ENCODE assay signal across 28 mouse cellular contexts in the genomic region with DNA sequence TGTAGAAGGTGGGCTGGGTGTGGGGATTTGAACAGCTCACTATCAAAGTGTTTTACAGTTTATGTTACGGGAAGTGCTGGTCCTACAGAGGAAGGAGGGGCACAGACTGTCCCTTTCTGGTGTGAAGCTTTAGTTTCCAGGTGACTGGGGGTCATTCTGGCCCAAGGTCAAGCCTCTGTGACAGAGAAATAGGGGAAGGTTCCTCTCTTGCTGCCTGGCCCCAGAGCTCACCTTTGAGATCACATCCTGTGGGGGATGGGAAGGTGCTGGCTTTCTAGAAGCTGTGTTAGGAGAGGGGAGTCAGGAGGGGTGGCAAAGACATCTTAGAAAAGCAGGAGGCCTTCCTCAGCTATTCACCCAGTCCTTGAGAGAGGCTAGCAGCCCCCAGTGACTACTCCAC. TPM values are rescaled to one million over a fixed set of nuclear protein-coding genes. Genes with fewer than 3 reads are reported as not detected.
DNase-seq lines count a peak whose midpoint lies in the region; ATAC-seq and TF ChIP-seq lines count a peak whose summit lies in the region.
"Had no signal": no experiment of that assay in that cellular context is flagged by ENCODE, and none has a peak within 500 bp of the region (broad histone marks: within the 10 kb centered on the region; RNA-seq: fewer than 3 reads in every experiment).

No protein-coding gene starts in this region.

- no peak overlapping the region for H3K4me3 ChIP-seq in forebrain, embryonic 10.5 days
- H3K4me3 ChIP-seq in forebrain, embryonic 14.5 days (ENCODE audit: low read depth, low read length), result no peak overlapping the region
- no peak overlapping the region for H3K4me3 ChIP-seq in layer of hippocampus, adult 2 months
- no peak overlapping the region for H3K4me3 ChIP-seq in intestine, embryonic 16.5 days (ENCODE audit: low read length)
- H3K4me3 ChIP-seq: embryonic facial prominence, embryonic 13.5 days; erythroblast, embryonic 14.5 days; forebrain, embryonic 13.5 days; heart, embryonic 10.5 days; hindbrain, embryonic 12.5 days; limb, embryonic 13.5 days; megakaryocyte, embryonic 14.5 days; midbrain, embryonic 15.5 days; neural tube, embryonic 13.5 days had no signal

- no peaks in the 10 kb centered on the region for H3K9me3 ChIP-seq in forebrain, embryonic 10.5 days
- H3K9me3 ChIP-seq in forebrain, embryonic 14.5 days (replicated peaks; ENCODE audit: control insufficient read depth, low read length), result no peaks in the 10 kb centered on the region
- no peaks in the 10 kb centered on the region for H3K9me3 ChIP-seq in intestine, embryonic 16.5 days (ENCODE audit: control insufficient read depth, low read length)
- H3K9me3 ChIP-seq: embryonic facial prominence, embryonic 13.5 days; forebrain, embryonic 13.5 days; heart, embryonic 10.5 days; hindbrain, embryonic 12.5 days; limb, embryonic 13.5 days; megakaryocyte, embryonic 14.5 days; midbrain, embryonic 15.5 days; neural tube, embryonic 13.5 days had no signal

- 0 out of 2 replicates have a peak overlapping the region, but pooled peaks have one; percentile 44 for H3K27ac ChIP-seq in forebrain, embryonic 10.5 days
- no peak overlapping the region for H3K27ac ChIP-seq in forebrain, embryonic 14.5 days (ENCODE audit: low read depth, low read length)
- no peak overlapping the region for H3K27ac ChIP-seq in layer of hippocampus, adult 2 months
- no peak overlapping the region for H3K27ac ChIP-seq in intestine, embryonic 16.5 days (ENCODE audit: low read length)
- H3K27ac ChIP-seq: embryonic facial prominence, embryonic 13.5 days; forebrain, embryonic 13.5 days; heart, embryonic 10.5 days; hindbrain, embryonic 12.5 days; limb, embryonic 13.5 days; liver, embryonic 14.5 days; midbrain, embryonic 15.5 days; neural tube, embryonic 13.5 days had no signal

- H3K36me3 ChIP-seq in forebrain, embryonic 10.5 days (replicated peaks), result no peaks in the 10 kb centered on the region
- H3K36me3 ChIP-seq in forebrain, embryonic 14.5 days (ENCODE audit: control insufficient read depth, insufficient read depth, low read length), result no peaks in the 10 kb centered on the region
- no peaks in the 10 kb centered on the region for H3K36me3 ChIP-seq in intestine, embryonic 16.5 days (ENCODE audit: control insufficient read depth, insufficient read depth, low read length)
- H3K36me3 ChIP-seq: embryonic facial prominence, embryonic 13.5 days; heart, embryonic 10.5 days; hindbrain, embryonic 12.5 days; limb, embryonic 13.5 days; midbrain, embryonic 15.5 days; neural tube, embryonic 13.5 days had no signal

- WGBS in forebrain, embryonic 10.5 days, result 76% methylated on average over 1 of the region's 1 CpGs
- WGBS in forebrain, embryonic 14.5 days, result 89% methylated on average over 1 of the region's 1 CpGs
- WGBS in intestine, embryonic 16.5 days, result 81% methylated on average over 1 of the region's 1 CpGs

- no peak overlapping the region for H3K9ac ChIP-seq in forebrain, embryonic 14.5 days (ENCODE audit: low read length)
- no peak overlapping the region for H3K9ac ChIP-seq in intestine, embryonic 16.5 days (ENCODE audit: low read depth, low read length)
- H3K9ac ChIP-seq: embryonic facial prominence, embryonic 13.5 days; forebrain, embryonic 13.5 days; hindbrain, embryonic 12.5 days; limb, embryonic 13.5 days; liver, embryonic 14.5 days; lung, embryonic 14.5 days; midbrain, embryonic 15.5 days; neural tube, embryonic 13.5 days had no signal

- TF ChIP-seq CTCF in layer of hippocampus, adult 2 months (conservative IDR thresholded peaks at IDR 0.05), result no peak

- ATAC-seq in forebrain, embryonic 14.5 days, result no peak
- ATAC-seq in CD4-positive, CD25-positive, alpha-beta regulatory T cell, adult 4 months, result peak; percentile 74
- no peak for ATAC-seq in intestine, embryonic 16.5 days
- ATAC-seq: activated CD4-positive, CD25-positive, alpha-beta regulatory T cell, adult 4 months; forebrain, embryonic 13.5 days; midbrain, embryonic 15.5 days had no signal

- no peak overlapping the region for H3K4me2 ChIP-seq in forebrain, embryonic 14.5 days (ENCODE audit: low read length)
- no peak overlapping the region for H3K4me2 ChIP-seq in intestine, embryonic 16.5 days (ENCODE audit: low read depth, low read length)
- H3K4me2 ChIP-seq: embryonic facial prominence, embryonic 13.5 days; forebrain, embryonic 13.5 days; hindbrain, embryonic 12.5 days; limb, embryonic 13.5 days; lung, embryonic 14.5 days; midbrain, embryonic 15.5 days; neural tube, embryonic 13.5 days had no signal

- H3K4me1 ChIP-seq in forebrain, embryonic 10.5 days, result peaks cover 29% of the 10 kb centered on the region
- H3K4me1 ChIP-seq in forebrain, embryonic 14.5 days (ENCODE audit: control insufficient read depth, insufficient read depth, low read length), result no peaks in the 10 kb centered on the region
- 0 out of 2 replicates have a peak, but pooled peaks cover 10% of the 10 kb centered on the region for H3K4me1 ChIP-seq in intestine, embryonic 16.5 days (ENCODE audit: control insufficient read depth, insufficient read depth, low read length)
- H3K4me1 ChIP-seq: forebrain, embryonic 13.5 days had no signal

- no peak for DNase-seq in forebrain, embryonic 10.5 days (ENCODE audit: extremely low spot score, low spot score)
- no peak for DNase-seq in forebrain, embryonic 14.5 days (ENCODE audit: low spot score)
- DNase-seq in T-cell, adult 2 months (ENCODE audit: low spot score), result peak; percentile 23
- peak; percentile 41 to 61 for DNase-seq in thymus, postnatal 10 days (ENCODE audit: low spot score in 2 of 2)
- DNase-seq in layer of hippocampus, adult 2 months (ENCODE audit: low spot score in 2 of 2), result no peak
- no peak for DNase-seq in spleen, adult 18-20 months
- DNase-seq: adrenal gland, adult 8-10 months; cerebellum, adult 11-12 months; cerebellum, postnatal 14 days; embryo, embryonic 11 days; kidney, adult 2 months; kidney, postnatal 10 days; lung, embryonic 14.5 days; retina, postnatal 1 day; right cerebral cortex, postnatal 25 days had no signal

- H3K27me3 ChIP-seq in forebrain, embryonic 10.5 days (ENCODE audit: poor library complexity, severe bottlenecking), result no peaks in the 10 kb centered on the region
- H3K27me3 ChIP-seq in forebrain, embryonic 14.5 days (replicated peaks; ENCODE audit: control insufficient read depth, insufficient read depth, low read length), result no peaks in the 10 kb centered on the region
- no peaks in the 10 kb centered on the region for H3K27me3 ChIP-seq in intestine, embryonic 16.5 days (replicated peaks; ENCODE audit: control insufficient read depth, insufficient read depth, low read length)
- H3K27me3 ChIP-seq: embryonic facial prominence, embryonic 13.5 days; forebrain, embryonic 13.5 days; hindbrain, embryonic 12.5 days; limb, embryonic 13.5 days; megakaryocyte, embryonic 14.5 days; midbrain, embryonic 15.5 days; neural tube, embryonic 13.5 days had no signal

RNA-seq across cellular contexts. Expression of a gene that starts 39.5 kb away (rescaled TPM):
- 95.1 and 101 TPM in 2 replicates for polyA plus RNA-seq in forebrain, embryonic 10.5 days (2016; fragmentation: Nextera tagmentation; extraction: Ambion mirVana)
- polyA plus RNA-seq in forebrain, embryonic 14.5 days (2014; fragmentation: Nextera tagmentation; extraction: Ambion mirVana), result 125 and 134 TPM in 2 replicates
- 100 to 1,000 TPM; 121 to 156 TPM for polyA plus RNA-seq in CD4-positive, CD25-positive, alpha-beta regulatory T cell, adult 4 months (2017; shearing (Covaris generic))
- 10 to 100 TPM; 41.8 to 45.5 TPM for total RNA-seq in layer of hippocampus, adult 2 months (2021)
- polyA plus RNA-seq in intestine, embryonic 16.5 days (2015; fragmentation: Nextera tagmentation; extraction: Ambion mirVana), result 75.5 and 79.1 TPM in 2 replicates

Comparison
In these comparisons a context has a peak if more than half of its experiments do, and no peak if none do; other contexts are left out.
1. DNase-seq: peak in T-cell, adult 2 months (single experiment) and thymus, postnatal 10 days (2 of 2); none in forebrain, embryonic 10.5 days (single experiment), forebrain, embryonic 14.5 days (single experiment), layer of hippocampus, adult 2 months (0 of 2) and spleen, adult 18-20 months (0 of 2).